Mouse (Mus musculus) neural tube, embryonic 13.5 days (tissue): ENCODE results near the gene Myh11. TPM values are rescaled to one million over a fixed set of nuclear protein-coding genes. Genes with fewer than 3 reads are reported as not detected.

Experiments used
- ATAC-seq: fragments of 200-750 bp; cut with Nextera tagmentation; 2 replicates; pipeline ENCODE4 v1.8.0; 2017; ENCODE audit warnings: low read depth, mild to moderate bottlenecking, moderate TSS enrichment, moderate library complexity
- H3K27ac ChIP-seq: fragments of 300-500 bp; sonication (generic); replicated peaks from 2 replicates; pipeline ENCODE4 v1.5.1; 2015; ENCODE audit warnings: moderate library complexity, mild to moderate bottlenecking, inconsistent platforms
- H3K27me3 ChIP-seq: fragments of 300-500 bp; sonication (generic); 2 replicates; pipeline ENCODE4 v1.6.1; 2015; ENCODE audit warnings: mild to moderate bottlenecking, inconsistent platforms
- H3K36me3 ChIP-seq: fragments of 300-500 bp; sonication (generic); 2 replicates; pipeline ENCODE4 v1.6.1; 2015; ENCODE audit warnings: mild to moderate bottlenecking, inconsistent platforms
- H3K4me1 ChIP-seq: fragments of 300-500 bp; sonication (generic); replicated peaks from 2 replicates; pipeline ENCODE4 v1.6.1; 2015; ENCODE audit warnings: inconsistent platforms
- H3K4me2 ChIP-seq: fragments of 300-500 bp; sonication (generic); 2 replicates; pipeline ENCODE4 v1.6.1; 2015; ENCODE audit warnings: inconsistent platforms, mild to moderate bottlenecking, moderate library complexity
- H3K4me3 ChIP-seq: fragments of 300-500 bp; sonication (generic); 2 replicates; pipeline ENCODE4 v1.5.1; 2015; ENCODE audit warnings: mild to moderate bottlenecking, inconsistent platforms
- H3K9ac ChIP-seq: fragments of 300-500 bp; sonication (generic); 2 replicates; pipeline ENCODE4 v1.6.1; 2015; ENCODE audit warnings: moderate library complexity, mild to moderate bottlenecking, inconsistent platforms
- H3K9me3 ChIP-seq: fragments of 300-500 bp; sonication (generic); 2 replicates; pipeline ENCODE4 v1.6.1; 2016; ENCODE audit warnings: inconsistent platforms
- WGBS: fragments of 180-500 bp; shearing (Covaris S2); methylation state at CpG from one replicate; pipeline ENCODE4 v1.1.7; 2015; 5-methylcytosine and 5-hydroxymethylcytosine counted together
- polyA plus RNA-seq: library from polyadenylated mRNA; unstranded; fragments of >200 nt; fragmentation: Nextera tagmentation; extraction: Ambion mirVana; gene quantifications from 2 replicates; pipeline ENCODE4 v1.2.1, GENCODE M21; 2015

Gene Myh11
- 0.53 and 0.65 TPM in 2 replicates for polyA plus RNA-seq

DNA sequence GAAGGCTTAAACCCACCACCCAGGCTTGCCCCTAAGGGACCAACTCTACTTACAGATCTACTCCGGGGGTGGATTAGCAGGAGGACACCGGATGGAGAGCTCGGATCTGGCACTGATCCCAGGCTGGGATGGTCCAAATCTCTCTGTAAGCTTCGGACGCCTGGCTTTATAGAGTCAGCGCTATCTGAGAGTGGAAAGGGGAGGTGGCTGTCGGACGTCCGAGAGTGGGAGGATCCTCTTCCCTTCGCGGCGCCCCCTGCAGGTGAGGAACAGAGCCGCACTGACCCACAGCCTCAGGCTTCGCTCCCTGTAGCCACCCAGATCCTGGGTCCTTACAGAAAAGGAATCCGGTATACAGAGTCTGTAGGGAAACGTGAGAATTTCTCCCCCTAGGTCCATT lies at the start of gene Myh11:
Gene Myh11 (minus strand): TSS at position 150 of the 400 bp plus-strand sequence.
- Histone ChIP-seq H3K36me3 (no peaks in the 10 kb centered on the region), H3K4me1 (peaks cover 19% of the 10 kb centered on the region), H3K27ac (no peak within 1 kb of the TSS), H3K9ac (peak within 1 kb of the TSS; percentile 41), H3K9me3 (no peaks in the 10 kb centered on the region), H3K4me2 (peak within 1 kb of the TSS; percentile 55), H3K27me3 (peaks cover 26% of the 10 kb centered on the region), H3K4me3 (peak within 1 kb of the TSS; percentile 28)
- 9% methylated on average over 16 of the region's 16 CpGs for WGBS
- ATAC-seq: peak; percentile 28; the same call in 1 of the 2 replicates

DNA sequence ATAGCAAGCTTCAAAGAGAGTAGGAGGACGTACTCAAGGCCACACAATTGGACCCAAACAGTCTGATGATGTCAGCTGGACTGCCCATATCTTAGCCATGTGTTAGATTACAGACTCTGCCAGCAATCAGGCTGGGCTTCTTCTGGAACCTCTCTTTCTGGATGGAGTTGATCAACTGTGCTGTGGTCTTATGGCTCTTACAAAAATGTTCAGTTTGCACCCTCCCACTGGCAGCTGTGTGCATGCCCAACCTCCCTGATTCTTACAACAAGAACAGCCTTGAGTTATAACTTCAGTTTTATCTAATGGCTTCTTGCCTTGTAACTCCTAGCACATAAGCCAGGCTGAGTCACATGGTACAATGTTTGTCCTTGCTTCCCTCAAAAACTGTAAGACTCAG lies 37.0 kb upstream of the Myh11 start:
- ATAC-seq: no peak
- 0 out of 2 replicates have a peak, but pooled peaks cover 2% of the 10 kb centered on the region for H3K27me3 ChIP-seq
- no peak overlapping the region for H3K27ac ChIP-seq
- H3K9me3 ChIP-seq: no peaks in the 10 kb centered on the region
- no peaks in the 10 kb centered on the region for H3K4me1 ChIP-seq
- 73% methylated on average over 1 of the region's 1 CpGs for WGBS
- no peak overlapping the region for H3K4me3 ChIP-seq
- H3K36me3 ChIP-seq: no peaks in the 10 kb centered on the region
- no peak overlapping the region for H3K4me2 ChIP-seq
- H3K9ac ChIP-seq: no peak overlapping the region

DNA sequence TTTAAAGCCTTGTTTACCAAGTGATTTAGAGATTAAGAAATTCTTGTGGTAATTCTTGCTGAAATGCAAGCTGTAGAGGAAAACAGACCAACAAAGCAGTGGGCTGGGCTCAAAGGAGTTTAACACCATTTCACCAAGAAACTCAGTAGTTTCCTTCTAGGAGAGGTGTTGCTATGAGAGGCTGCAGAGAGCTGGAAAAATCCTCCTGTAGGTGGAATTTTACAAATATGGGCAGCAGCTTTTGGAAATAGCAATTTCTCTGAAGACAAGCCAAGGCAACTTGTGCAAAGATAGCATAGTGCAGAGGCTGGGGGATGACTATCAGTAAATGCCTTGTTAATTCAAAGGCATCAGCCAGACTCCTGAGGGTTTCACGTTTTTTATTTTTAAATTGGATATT lies 29.3 kb upstream of the Myh11 start:
- peaks cover 15% of the 10 kb centered on the region for H3K4me1 ChIP-seq
- no peaks in the 10 kb centered on the region for H3K36me3 ChIP-seq
- 58% methylated on average over 1 of the region's 1 CpGs for WGBS
- H3K4me3 ChIP-seq: no peak overlapping the region
- H3K27ac ChIP-seq: no peak overlapping the region
- no peak overlapping the region for H3K9ac ChIP-seq
- ATAC-seq: no peak
- peaks cover 13% of the 10 kb centered on the region for H3K27me3 ChIP-seq
- H3K9me3 ChIP-seq: no peaks in the 10 kb centered on the region
- no peak overlapping the region for H3K4me2 ChIP-seq

DNA sequence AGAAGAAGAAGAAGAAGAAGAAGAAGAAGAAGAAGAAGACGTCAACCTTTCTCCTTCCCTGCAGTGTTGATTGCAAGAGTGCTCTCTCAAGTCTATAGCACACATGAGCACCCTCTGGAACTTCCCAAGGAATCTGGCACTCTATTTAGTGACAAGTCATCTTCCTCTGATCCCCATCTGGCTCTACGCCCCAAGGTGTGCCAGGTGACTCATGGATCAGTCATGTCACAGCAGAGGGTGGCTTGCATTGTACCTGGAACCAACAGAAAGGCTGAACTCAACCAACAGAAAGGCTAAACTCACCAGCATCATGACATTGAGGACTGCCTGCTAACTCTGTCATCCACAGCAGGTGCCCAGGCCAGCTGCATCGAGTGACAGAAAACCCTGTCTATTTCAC lies 28.5 kb upstream of the Myh11 start:
- H3K4me2 ChIP-seq: no peak overlapping the region
- H3K27ac ChIP-seq: no peak overlapping the region
- no peaks in the 10 kb centered on the region for H3K36me3 ChIP-seq
- peaks cover 17% of the 10 kb centered on the region for H3K4me1 ChIP-seq
- H3K27me3 ChIP-seq: peaks cover 13% of the 10 kb centered on the region
- no peak overlapping the region for H3K9ac ChIP-seq
- no peak for ATAC-seq
- WGBS: 87% methylated on average over 3 of the region's 3 CpGs
- H3K4me3 ChIP-seq: no peak overlapping the region
- H3K9me3 ChIP-seq: no peaks in the 10 kb centered on the region

DNA sequence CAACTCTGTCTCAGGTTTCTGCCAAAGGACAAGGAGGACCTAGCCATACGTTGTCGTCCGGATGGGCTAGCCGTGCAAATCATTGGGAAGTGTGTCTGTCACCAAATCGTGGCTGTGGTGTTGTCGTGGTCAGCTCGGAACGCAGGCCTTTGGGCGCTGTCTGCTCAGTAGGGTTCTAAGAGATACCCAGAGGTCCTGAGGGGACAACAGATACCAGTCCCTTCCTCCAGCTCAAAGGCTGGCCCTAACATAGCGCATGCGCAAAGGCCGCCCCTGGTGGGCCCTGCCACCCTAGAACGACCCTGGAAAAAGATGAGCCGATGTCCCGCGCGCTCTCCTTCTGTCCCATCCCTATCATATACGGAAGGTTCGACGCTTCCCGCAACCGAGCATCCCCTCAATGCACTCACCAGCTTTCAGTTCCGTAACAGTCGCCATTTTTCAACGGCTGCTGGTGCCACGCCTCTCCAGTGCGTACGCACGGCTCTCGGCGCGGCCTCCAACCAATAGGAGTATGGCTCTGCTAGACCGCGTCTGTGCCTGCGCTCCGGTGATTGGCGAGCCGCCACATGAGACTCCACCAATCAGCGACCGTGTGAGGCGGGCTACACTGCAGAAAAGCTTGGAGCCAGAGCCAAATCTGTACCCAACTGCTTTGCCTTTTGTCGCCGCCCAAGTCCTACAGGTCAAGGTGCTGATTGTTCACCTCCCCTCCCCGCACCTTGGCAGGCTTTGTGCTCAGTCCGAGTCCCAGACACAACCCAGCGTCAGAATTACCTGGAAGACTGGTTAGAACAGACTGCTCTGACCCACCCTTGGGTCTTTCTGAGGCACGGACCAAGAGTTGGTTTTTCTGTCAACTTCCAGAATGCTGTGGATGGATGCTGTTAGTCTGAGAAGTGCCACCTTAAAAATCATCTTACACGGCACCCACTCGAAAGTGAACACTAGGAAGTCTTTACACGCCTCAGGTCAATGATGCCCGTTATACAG lies 26.0 kb upstream of the Myh11 start, which contains the start of gene Fopnl:
Gene Fopnl (minus strand): TSS at position 522 of the 993 bp plus-strand sequence.
- ATAC-seq: peak; percentile 100
- WGBS: 5% methylated on average over 51 of the region's 51 CpGs

DNA sequence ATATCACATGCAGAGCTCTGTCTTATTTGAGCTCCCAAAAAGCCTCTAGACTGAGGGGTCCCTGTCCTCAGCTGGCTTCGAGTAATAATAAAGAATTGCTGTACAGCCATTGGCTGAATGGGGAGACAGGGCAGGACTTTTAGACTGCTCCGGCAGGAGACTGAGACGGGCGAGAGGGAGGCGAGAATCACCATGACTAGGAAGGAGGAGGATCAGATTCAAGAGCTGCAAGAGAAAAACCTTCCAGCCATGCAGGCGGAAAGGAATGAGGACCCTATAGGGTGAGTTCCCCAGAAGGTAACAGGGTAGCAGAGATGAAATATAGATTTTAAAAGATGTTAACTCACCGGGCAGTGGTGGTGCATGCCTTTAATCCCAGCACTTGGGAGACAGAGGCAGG lies 21.7 kb upstream of the Myh11 start:
- no peak overlapping the region for H3K9ac ChIP-seq
- H3K9me3 ChIP-seq: no peaks in the 10 kb centered on the region
- H3K27me3 ChIP-seq: no peaks in the 10 kb centered on the region
- peaks cover 50% of the 10 kb centered on the region for H3K36me3 ChIP-seq
- peaks cover 16% of the 10 kb centered on the region for H3K4me1 ChIP-seq
- no peak overlapping the region for H3K4me2 ChIP-seq
- no peak overlapping the region for H3K27ac ChIP-seq
- ATAC-seq: no peak
- 92% methylated on average over 7 of the region's 7 CpGs for WGBS
- no peak overlapping the region for H3K4me3 ChIP-seq

More for the DNA sequence above, 26.0 kb upstream of the Myh11 start, which contains the start of gene Fopnl:
- Histone ChIP-seq H3K9me3 (no peaks in the 10 kb centered on the region), H3K4me2 (peak within 1 kb of the TSS; percentile 81), H3K4me3 (peak within 1 kb of the TSS; percentile 87), H3K9ac (peak within 1 kb of the TSS; percentile 85), H3K27me3 (peaks cover 10% of the 10 kb centered on the region), H3K4me1 (peaks cover 17% of the 10 kb centered on the region), H3K27ac (peak within 1 kb of the TSS; percentile 94), H3K36me3 (peaks cover 14% of the 10 kb centered on the region)

DNA sequence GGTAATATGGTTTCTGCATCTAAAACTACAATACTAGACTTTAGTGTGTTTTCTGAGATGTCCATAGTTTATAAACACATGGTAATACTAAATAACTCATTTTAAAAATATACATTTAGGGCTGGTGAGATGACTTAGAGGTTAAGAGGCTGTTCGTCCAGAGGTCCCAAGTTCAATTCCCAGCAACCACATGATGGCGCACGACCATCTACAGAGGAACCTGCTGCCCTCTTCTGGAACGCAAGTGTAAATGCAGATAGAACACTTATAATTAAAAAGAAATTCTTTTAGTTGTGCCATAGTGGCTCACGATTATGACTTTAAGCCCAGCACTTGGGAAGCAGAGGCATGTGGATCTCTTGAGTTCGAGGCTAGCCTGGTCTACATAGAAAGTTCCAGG lies 20.2 kb upstream of the Myh11 start:
- Histone ChIP-seq H3K27ac (no peak overlapping the region), H3K9ac (no peak overlapping the region), H3K4me1 (peaks cover 11% of the 10 kb centered on the region), H3K9me3 (no peaks in the 10 kb centered on the region), H3K36me3 (peaks cover 66% of the 10 kb centered on the region), H3K4me2 (no peak overlapping the region), H3K4me3 (no peak overlapping the region), H3K27me3 (no peaks in the 10 kb centered on the region)
- no peak for ATAC-seq
- 55% methylated on average over 6 of the region's 6 CpGs for WGBS

DNA sequence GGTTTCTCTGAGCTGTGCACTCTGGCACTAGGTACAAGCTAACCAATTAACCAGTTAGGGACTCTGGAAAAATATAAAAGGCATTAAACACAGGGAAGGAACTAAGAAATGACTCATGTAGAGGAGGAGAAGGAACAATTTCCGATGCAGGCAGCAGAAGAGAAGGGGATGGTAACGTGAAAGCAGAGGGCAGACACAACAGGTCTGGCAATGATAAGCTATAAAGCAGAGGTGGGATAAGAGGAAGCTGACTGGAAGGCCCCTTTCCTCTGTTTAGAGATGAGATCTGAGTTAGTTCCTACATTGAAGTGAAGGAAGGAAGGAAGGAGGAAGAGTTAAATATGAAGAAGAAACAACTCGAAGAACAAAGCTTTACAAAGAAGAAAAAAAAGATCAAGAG lies 18.7 kb upstream of the Myh11 start:
- H3K36me3 ChIP-seq: peaks cover 71% of the 10 kb centered on the region
- no peaks in the 10 kb centered on the region for H3K27me3 ChIP-seq
- WGBS: 92% methylated on average over 3 of the region's 3 CpGs
- no peak for ATAC-seq
- no peaks in the 10 kb centered on the region for H3K9me3 ChIP-seq
- H3K4me2 ChIP-seq: no peak overlapping the region
- H3K4me1 ChIP-seq: no peaks in the 10 kb centered on the region
- H3K4me3 ChIP-seq: no peak overlapping the region
- H3K27ac ChIP-seq: no peak overlapping the region
- no peak overlapping the region for H3K9ac ChIP-seq

DNA sequence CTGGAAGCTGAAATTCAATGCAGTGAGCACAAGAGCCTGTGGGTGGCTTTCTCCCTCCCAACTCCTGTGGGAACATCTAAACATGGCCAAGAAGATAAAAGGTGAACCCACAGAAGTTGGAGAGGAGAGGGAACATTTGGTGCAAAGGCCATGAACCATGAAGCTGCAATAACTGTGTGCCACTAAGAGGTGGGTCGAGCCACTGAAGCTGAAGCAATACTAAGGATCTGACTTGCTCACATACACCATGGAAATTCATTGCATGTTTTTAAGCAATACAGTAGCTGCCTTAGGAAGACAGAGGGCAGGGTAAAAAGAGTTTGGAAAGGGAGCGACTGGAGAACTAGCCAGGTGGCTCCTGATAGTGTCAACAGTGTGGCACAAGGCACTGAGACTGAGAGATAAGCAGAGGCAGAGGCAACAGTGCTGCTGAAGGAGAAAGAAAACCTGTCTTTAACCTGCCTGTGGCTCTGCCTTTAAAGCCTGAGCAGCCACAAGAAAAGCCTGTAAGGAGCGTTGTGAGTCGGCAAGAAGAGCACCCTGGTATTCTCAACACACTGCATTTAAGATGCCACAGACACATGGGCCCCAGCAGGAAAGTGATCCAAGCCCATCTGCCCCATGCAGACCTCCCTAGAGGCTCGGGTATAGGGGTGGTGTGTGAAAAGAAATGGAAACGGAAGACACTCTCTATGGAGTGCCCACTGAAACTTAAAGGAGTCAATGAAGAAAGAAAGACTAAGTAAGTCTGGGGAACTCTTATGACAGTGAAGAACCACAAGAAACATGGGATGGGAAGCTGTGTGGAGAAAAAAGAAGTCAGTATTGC lies 17.3 kb upstream of the Myh11 start:
- Histone ChIP-seq H3K9ac (no peak overlapping the region), H3K27ac (no peak overlapping the region), H3K27me3 (no peaks in the 10 kb centered on the region), H3K4me2 (no peak overlapping the region), H3K36me3 (peaks cover 79% of the 10 kb centered on the region), H3K4me3 (no peak overlapping the region), H3K4me1 (0 out of 2 replicates have a peak, but pooled peaks cover 5% of the 10 kb centered on the region), H3K9me3 (no peaks in the 10 kb centered on the region)
- ATAC-seq: no peak
- 89% methylated on average over 6 of the region's 6 CpGs for WGBS

DNA sequence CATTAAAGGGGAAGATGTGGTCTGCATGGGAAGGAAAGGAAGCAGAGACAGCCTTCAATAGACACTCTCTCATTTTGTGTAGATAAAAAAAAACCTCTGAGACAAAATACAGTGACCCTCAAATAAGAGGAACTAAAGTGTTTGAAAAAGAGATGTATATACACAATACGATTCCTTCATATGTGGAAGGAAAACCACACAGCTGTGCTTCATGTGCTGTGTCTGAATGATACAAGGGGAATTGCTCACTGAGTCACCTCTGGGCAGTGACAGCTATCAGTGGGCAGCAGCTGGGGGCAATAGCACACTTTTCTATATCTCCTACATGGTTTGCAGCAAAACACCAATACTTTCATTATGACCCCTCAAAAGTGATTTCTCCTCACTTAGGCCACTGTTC lies 16.2 kb upstream of the Myh11 start:
- WGBS: 92% methylated on average over 1 of the region's 1 CpGs
- no peak overlapping the region for H3K4me2 ChIP-seq
- H3K4me1 ChIP-seq: 0 out of 2 replicates have a peak, but pooled peaks cover 5% of the 10 kb centered on the region
- no peak for ATAC-seq
- H3K4me3 ChIP-seq: no peak overlapping the region
- no peaks in the 10 kb centered on the region for H3K27me3 ChIP-seq
- no peak overlapping the region for H3K27ac ChIP-seq
- peaks cover 77% of the 10 kb centered on the region for H3K36me3 ChIP-seq
- H3K9me3 ChIP-seq: no peaks in the 10 kb centered on the region
- H3K9ac ChIP-seq: no peak overlapping the region

DNA sequence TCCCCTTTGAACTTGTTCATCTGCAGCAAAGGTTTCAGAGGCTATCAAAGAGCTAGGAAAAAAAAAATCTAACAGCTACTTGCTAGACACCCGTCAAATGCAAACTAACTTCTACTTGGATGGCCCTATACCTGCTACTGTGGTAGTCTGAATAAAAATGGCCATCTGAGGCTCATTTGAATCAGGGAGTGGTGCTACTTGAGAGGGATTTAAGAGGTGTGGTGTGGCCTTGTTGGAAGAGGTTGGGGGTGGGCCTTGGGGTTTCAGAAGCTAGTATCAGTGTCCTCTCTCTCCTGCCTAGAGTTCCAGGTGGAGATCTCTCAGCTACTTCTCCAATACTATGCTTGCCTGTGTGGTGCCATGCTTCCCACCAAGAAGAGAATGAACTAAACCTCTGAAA lies 15.3 kb upstream of the Myh11 start:
- 95% methylated on average over 1 of the region's 1 CpGs for WGBS

DNA sequence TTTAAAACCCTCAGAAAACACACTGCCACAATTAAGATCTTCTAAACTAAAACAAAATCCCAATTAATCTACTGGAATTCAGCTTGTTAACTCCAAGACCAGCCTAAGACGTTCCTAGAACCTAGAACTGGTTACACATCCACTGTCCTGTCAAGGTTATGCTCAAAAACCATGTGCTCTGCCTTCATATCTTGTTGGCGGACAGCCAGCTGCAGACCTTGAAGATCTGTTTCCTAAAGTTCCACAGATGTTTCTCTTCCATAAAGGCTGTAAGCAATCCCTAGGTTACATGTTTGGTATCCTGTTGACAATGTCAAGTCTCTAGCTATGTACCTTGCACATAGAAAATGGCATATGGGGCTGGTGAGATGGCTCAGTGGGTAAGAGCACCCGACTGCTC lies 13.6 kb upstream of the Myh11 start:
- H3K27ac ChIP-seq: no peak overlapping the region
- H3K9ac ChIP-seq: no peak overlapping the region
- 0 out of 2 replicates have a peak, but pooled peaks cover 5% of the 10 kb centered on the region for H3K4me1 ChIP-seq
- H3K9me3 ChIP-seq: no peaks in the 10 kb centered on the region
- no peak overlapping the region for H3K4me3 ChIP-seq
- WGBS: 95% methylated on average over 3 of the region's 3 CpGs
- ATAC-seq: no peak
- no peak overlapping the region for H3K4me2 ChIP-seq
- H3K27me3 ChIP-seq: no peaks in the 10 kb centered on the region
- peaks cover 79% of the 10 kb centered on the region for H3K36me3 ChIP-seq

More for the DNA sequence above, 15.3 kb upstream of the Myh11 start:
- Histone ChIP-seq H3K4me2 (no peak overlapping the region), H3K4me1 (0 out of 2 replicates have a peak, but pooled peaks cover 5% of the 10 kb centered on the region), H3K4me3 (no peak overlapping the region), H3K9ac (no peak overlapping the region), H3K9me3 (no peaks in the 10 kb centered on the region), H3K36me3 (peaks cover 76% of the 10 kb centered on the region), H3K27me3 (no peaks in the 10 kb centered on the region), H3K27ac (no peak overlapping the region)
- no peak for ATAC-seq
